Mouse (Mus musculus): ENCODE data around the gene Rab15. TPM values are rescaled to one million over a fixed set of nuclear protein-coding genes. Genes with fewer than 3 reads are reported as not detected.

Gene Rab15
- total and polyA plus RNA-seq, 3 experiments = 2.7 to 22.7 TPM; not detected in 1

- TF ChIP-seq ZMIZ1 (IDR thresholded peaks at IDR 0.05; ENCODE audit: low read depth, low read length) (no peak), ETS1 (IDR thresholded peaks at IDR 0.05; ENCODE audit: low read depth, low read length) (no peak), JUND (IDR thresholded peaks at IDR 0.05; ENCODE audit: low read depth, low read length) (no peak)
- H3K4me3 ChIP-seq (ENCODE audit: control insufficient read depth in 1 of 2, insufficient read depth in 1 of 2, low read depth in 2 of 2, low read length in 2 of 2) = peak overlapping the region; percentile 59 to 78
- H3K27ac ChIP-seq (ENCODE audit: control insufficient read depth, low read depth, low read length) = no peak overlapping the region
- peaks cover 1 to 2% of the 10 kb centered on the region in 2 experiments; a peak in 1 of 4 replicates for H3K27me3 ChIP-seq (ENCODE audit: control insufficient read depth in 1 of 2, insufficient read depth in 2 of 2, low read length in 2 of 2)
- DNase-seq (ENCODE audit: low read depth, low spot score) = peak; percentile 45
- no peaks in the 10 kb centered on the region; the same call in 1 of the 2 replicates for H3K79me2 ChIP-seq (ENCODE audit: control insufficient read depth, insufficient read depth, low read length, poor library complexity)
- peak overlapping the region; percentile 61 for H3K9ac ChIP-seq (ENCODE audit: control insufficient read depth, low read depth, low read length, poor library complexity, severe bottlenecking)
- H3K4me1 ChIP-seq (ENCODE audit: control insufficient read depth in 1 of 2, insufficient read depth in 2 of 2, low read length in 2 of 2) = peaks cover 0 to 17% of the 10 kb centered on the region in 2 experiments
- no peaks in the 10 kb centered on the region for H3K9me3 ChIP-seq (replicated peaks; ENCODE audit: insufficient read depth, low read length)
- 0 out of 4 replicates have a peak, but pooled peaks cover 0 to 4% of the 10 kb centered on the region in 2 experiments for H3K36me3 ChIP-seq (ENCODE audit: control insufficient read depth in 1 of 2, insufficient read depth in 2 of 2, low read length in 2 of 2)
These were observed 582 bp downstream of the Rab15 start for GRCm38 (mm10) chr12:76822002-76822650.

- TF ChIP-seq ELF1 (IDR thresholded peaks at IDR 0.05; ENCODE audit: low read depth, low read length) (no peak), RAD21 (IDR thresholded peaks at IDR 0.05; ENCODE audit: low read depth, low read length) (no peak), MAZ (IDR thresholded peaks at IDR 0.05; ENCODE audit: low read depth, low read length) (no peak), POLR2A (IDR thresholded peaks at IDR 0.05; ENCODE audit: control insufficient read depth in 1 of 2, insufficient read depth in 1 of 2, low read depth in 1 of 2, low read length in 2 of 2, poor library complexity in 1 of 2) (no peak), MAX (IDR thresholded peaks at IDR 0.05; ENCODE audit: low read length) (no peak), SIN3A (IDR thresholded peaks at IDR 0.05; ENCODE audit: low read length) (no peak), USF2 (IDR thresholded peaks at IDR 0.05; ENCODE audit: borderline replicate concordance in 1 of 2, insufficient read depth in 1 of 2, low read depth in 1 of 2, low read length in 2 of 2) (no peak), USF1 (IDR thresholded peaks at IDR 0.05; ENCODE audit: low read depth, low read length) (no peak), E2F4 (IDR thresholded peaks at IDR 0.05; ENCODE audit: borderline replicate concordance, low read depth, low read length) (no peak), EP300 (IDR thresholded peaks at IDR 0.05; ENCODE audit: low read depth in 1 of 2, low read length in 2 of 2) (no peak), TCF12 (IDR thresholded peaks at IDR 0.05; ENCODE audit: low read depth, low read length) (no peak), SMC3 (IDR thresholded peaks at IDR 0.05; ENCODE audit: low read depth, low read length) (no peak), RCOR1 (IDR thresholded peaks at IDR 0.05; ENCODE audit: low read depth, low read length) (no peak), ZKSCAN1 (IDR thresholded peaks at IDR 0.05; ENCODE audit: low read depth, low read length) (no peak), ZNF384 (IDR thresholded peaks at IDR 0.05; ENCODE audit: low read depth, low read length) (no peak), MXI1 (IDR thresholded peaks at IDR 0.05; ENCODE audit: low read depth, low read length) (no peak), KAT2A (conservative IDR thresholded peaks at IDR 0.05; ENCODE audit: low read depth, low read length) (no peak), CHD1 (IDR thresholded peaks at IDR 0.05; ENCODE audit: low read depth, low read length) (no peak)
- Histone ChIP-seq H3K27ac (ENCODE audit: control insufficient read depth, low read depth, low read length) (no peak overlapping the region), H3K4me1 (ENCODE audit: control insufficient read depth in 1 of 2, insufficient read depth in 2 of 2, low read length in 2 of 2) (peaks cover 0 to 17% of the 10 kb centered on the region in 2 experiments), H3K4me3 (ENCODE audit: control insufficient read depth in 1 of 2, insufficient read depth in 1 of 2, low read depth in 2 of 2, low read length in 2 of 2) (no peak overlapping the region), H3K27me3 (ENCODE audit: control insufficient read depth in 1 of 2, insufficient read depth in 2 of 2, low read length in 2 of 2) (0 out of 4 replicates have a peak, but pooled peaks cover 0 to 1% of the 10 kb centered on the region in 2 experiments), H3K36me3 (ENCODE audit: control insufficient read depth in 1 of 2, insufficient read depth in 2 of 2, low read length in 2 of 2) (0 out of 4 replicates have a peak, but pooled peaks cover 0 to 4% of the 10 kb centered on the region in 2 experiments), H3K79me2 (ENCODE audit: control insufficient read depth, insufficient read depth, low read length, poor library complexity) (no peaks in the 10 kb centered on the region; the same call in 1 of the 2 replicates), H3K9me3 (replicated peaks; ENCODE audit: insufficient read depth, low read length) (no peaks in the 10 kb centered on the region), H3K9ac (ENCODE audit: control insufficient read depth, low read depth, low read length, poor library complexity, severe bottlenecking) (no peak overlapping the region)
- DNase-seq (ENCODE audit: low read depth, low spot score) = no peak
These were observed 2.1 kb downstream of the Rab15 start for GRCm38 (mm10) chr12:76820615-76821014.
